Mouse (Mus musculus): ENCODE data around the gene Chst1.

DNA sequence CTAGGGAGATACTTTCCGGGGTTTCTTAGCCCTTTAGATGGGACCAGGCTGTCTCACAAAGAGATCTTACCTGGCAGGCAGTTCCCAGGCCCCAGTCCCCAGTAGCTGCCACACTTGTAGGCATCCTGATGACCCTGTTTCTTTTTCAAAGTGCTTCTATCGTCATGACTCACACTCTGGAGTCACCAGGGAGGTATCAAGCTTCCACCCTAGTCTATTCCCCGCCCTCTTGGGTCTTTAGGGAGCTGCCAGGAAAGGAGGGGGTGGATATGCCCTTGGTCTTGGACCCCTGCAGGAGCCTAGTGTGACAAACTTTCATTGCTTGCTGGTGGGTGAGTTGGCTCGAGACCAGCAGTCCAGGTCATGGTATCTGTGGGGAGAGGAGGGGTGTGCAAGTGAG is 1.7 kb downstream of the Chst1 start:
- TF ChIP-seq CTCF (conservative IDR thresholded peaks at IDR 0.05; ENCODE audit: low read length): no peak
- no peak for TF ChIP-seq POU5F1 (IDR thresholded peaks at IDR 0.05; ENCODE audit: borderline replicate concordance, low read length)

Data from E14TG2a.4 (cell line).